In genomic region chr2:62589333-62589732, GRCm38 (mm10) we compare ENCODE assay signal across 16 mouse cellular contexts.
"Had no signal": no experiment of that assay in that cellular context is flagged by ENCODE, and none has a peak within 500 bp of the region (broad histone marks: within the 10 kb centered on the region; RNA-seq: fewer than 3 reads in every experiment).

No protein-coding gene starts in this region.

- DNase-seq: kidney, adult 18-20 months; kidney, postnatal 14 days; left cerebral cortex, postnatal 4 days; lung, adult 2 months; lung, postnatal 36 days; right cerebral cortex, adult 18-20 months; right cerebral cortex, postnatal 25 days; thymus, adult 18-20 months; thymus, postnatal 25 days had no signal

- H3K4me1 ChIP-seq: kidney, embryonic 15.5 days; limb, embryonic 13.5 days; midbrain, embryonic 13.5 days; neural tube, embryonic 15.5 days had no signal

- H3K27ac ChIP-seq: kidney, embryonic 15.5 days; limb, embryonic 13.5 days; midbrain, embryonic 13.5 days; neural tube, embryonic 15.5 days; stomach, postnatal 0 days had no signal

- H3K36me3 ChIP-seq: kidney, embryonic 15.5 days; limb, embryonic 13.5 days; midbrain, embryonic 13.5 days; neural tube, embryonic 15.5 days had no signal

- H3K4me2 ChIP-seq: kidney, embryonic 15.5 days; limb, embryonic 13.5 days; midbrain, embryonic 13.5 days; neural tube, embryonic 15.5 days had no signal

- H3K27me3 ChIP-seq: kidney, embryonic 15.5 days; limb, embryonic 13.5 days; midbrain, embryonic 13.5 days; neural tube, embryonic 15.5 days had no signal

- H3K9me3 ChIP-seq: kidney, embryonic 15.5 days; limb, embryonic 13.5 days; midbrain, embryonic 13.5 days; neural tube, embryonic 15.5 days had no signal

- ATAC-seq: lung, postnatal 0 days; midbrain, embryonic 13.5 days had no signal

- H3K9ac ChIP-seq: kidney, embryonic 15.5 days; limb, embryonic 13.5 days; midbrain, embryonic 13.5 days; neural tube, embryonic 15.5 days had no signal

- H3K4me3 ChIP-seq: kidney, embryonic 15.5 days; limb, embryonic 13.5 days; midbrain, embryonic 13.5 days; myocyte; neural tube, embryonic 15.5 days had no signal
